Mouse (Mus musculus) heart, postnatal 10 days (tissue): ENCODE results near the gene Bmf. TPM values are rescaled to one million over a fixed set of nuclear protein-coding genes. Genes with fewer than 3 reads are reported as not detected.

Experiments used
- DNase-seq, 2 experiments: peaks; one replicate each; pipeline ENCODE4 v3.0.0; 2021
- intact Hi-C: fragments of 180-260 bp; cut with DNase I; formaldehyde crosslinking; loops from one replicate; pipeline ENCODE4 v1.15.1; 2025
- total RNA-seq, 2 experiments: library from RNA; stranded (reverse); gene quantifications; 2 replicates each; pipeline ENCODE4 v1.2.3; 2021

Bmf gene
- total RNA-seq, 2 experiments from 2014 or later: 12.3 to 17.1 TPM

GRCm38 (mm10) chr2:118546104-118546797 lies 3.2 kb downstream of the Bmf start:
- DNase-seq: no peak
- intact Hi-C loops: loop anchor here (2.0 kb wide), 1 partner anchor 35 kb away; no protein-coding TSS in a partner anchor

GRCm38 (mm10) chr2:118545242-118546103 lies 4.0 kb downstream of the Bmf start:
- DNase-seq: peak; percentile 95 to 97
- intact Hi-C loops: loop anchor here (2.0 kb wide), 1 partner anchor 35 kb away; no protein-coding TSS in a partner anchor

- intact Hi-C loops: no loop called here
These were observed 5.3 kb downstream of the Bmf start for GRCm38 (mm10) chr2:118543893-118544799.

GRCm38 (mm10) chr2:118542971-118543573 lies 6.4 kb downstream of the Bmf start:
- intact Hi-C loops: no loop called here
- DNase-seq: no peak

More at GRCm38 (mm10) chr2:118543893-118544799, 5.3 kb downstream of the Bmf start:
- peak; percentile 85 to 88 for DNase-seq

- intact Hi-C loops: no loop called here
- DNase-seq: no peak
These were observed 7.8 kb downstream of the Bmf start for GRCm38 (mm10) chr2:118541716-118542115.

- intact Hi-C loops: no loop called here
- DNase-seq: peak; percentile 75 to 82
These were observed 8.8 kb downstream of the Bmf start for GRCm38 (mm10) chr2:118540691-118541117.

- DNase-seq: peak; percentile 68 to 71
- intact Hi-C loops: no loop called here
These were observed 9.5 kb downstream of the Bmf start for GRCm38 (mm10) chr2:118539881-118540516.

- no peak for DNase-seq
- intact Hi-C loops: no loop called here
These were observed 10.4 kb downstream of the Bmf start for GRCm38 (mm10) chr2:118539040-118539439.

- DNase-seq: no peak
- intact Hi-C loops: no loop called here
These were observed 12.3 kb downstream of the Bmf start for GRCm38 (mm10) chr2:118537226-118537625.

- DNase-seq: peak; percentile 83 to 85
- intact Hi-C loops: no loop called here
These were observed 12.9 kb downstream of the Bmf start for GRCm38 (mm10) chr2:118536553-118536952.

GRCm38 (mm10) chr2:118536111-118536510 lies 13.4 kb downstream of the Bmf start:
- intact Hi-C loops: no loop called here
- no peak for DNase-seq

- no peak for DNase-seq
- intact Hi-C loops: no loop called here
These were observed 15.5 kb downstream of the Bmf start for GRCm38 (mm10) chr2:118533969-118534368.

GRCm38 (mm10) chr2:118532855-118533675 lies 16.4 kb downstream of the Bmf start:
- DNase-seq: peak; percentile 74 to 76
- intact Hi-C loops: no loop called here

GRCm38 (mm10) chr2:118532401-118532800 lies 17.1 kb downstream of the Bmf start:
- DNase-seq: peak in 1 of 2 experiments; percentile 37
- intact Hi-C loops: no loop called here

- peak; percentile 74 to 79 for DNase-seq
- intact Hi-C loops: no loop called here
These were observed 19.9 kb downstream of the Bmf start for GRCm38 (mm10) chr2:118529466-118530181.

GRCm38 (mm10) chr2:118526545-118526944 lies 22.9 kb downstream of the Bmf start:
- no peak for DNase-seq
- intact Hi-C loops: no loop called here

- intact Hi-C loops: no loop called here
- no peak for DNase-seq
These were observed 24.7 kb downstream of the Bmf start for GRCm38 (mm10) chr2:118524811-118525210.

GRCm38 (mm10) chr2:118523163-118523730 lies 26.2 kb downstream of the Bmf start:
- intact Hi-C loops: no loop called here
- no peak for DNase-seq
